Mouse (Mus musculus): ENCODE results near the gene Kndc1. TPM values are rescaled to one million over a fixed set of nuclear protein-coding genes. Genes with fewer than 3 reads are reported as not detected.

Gene Kndc1
- total RNA-seq, 2 experiments from 2014 or later: 0.93 to 1.2 TPM

DNA sequence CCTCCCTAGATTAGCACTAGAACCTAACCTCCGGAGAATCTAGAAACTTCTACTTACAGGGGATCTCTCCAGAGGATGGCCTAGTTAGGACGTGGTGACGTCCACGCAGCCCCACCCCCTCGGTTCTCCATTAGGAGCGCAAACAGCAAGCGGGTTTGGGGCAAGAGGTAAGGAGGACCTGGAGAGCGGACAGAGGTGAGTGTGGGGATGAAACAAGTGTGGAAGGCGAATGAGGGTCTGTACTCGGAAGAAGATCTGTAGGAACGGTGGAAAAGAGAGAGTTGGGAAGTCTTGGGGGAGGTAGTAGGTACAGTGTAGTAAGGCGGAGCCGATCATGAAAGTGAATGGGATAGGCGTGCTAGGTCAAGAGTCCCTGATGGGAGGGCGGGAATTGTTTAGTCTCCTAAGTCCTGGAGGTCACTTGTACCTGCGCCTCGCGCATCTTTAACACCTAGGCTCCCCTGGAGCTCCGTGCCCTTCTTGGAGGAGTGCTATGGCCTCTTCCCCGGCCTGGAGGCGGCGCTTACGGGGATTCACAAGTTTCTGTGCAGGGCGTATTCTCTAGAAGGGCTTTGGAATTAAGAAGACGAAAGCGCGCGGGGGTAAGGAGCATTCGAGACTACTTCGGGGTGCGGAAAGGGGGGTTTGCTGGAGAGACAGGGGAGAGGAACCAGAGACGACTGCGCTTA is 55.9 kb downstream of the Kndc1 start:
- peak; percentile 49 to 52 for DNase-seq (ENCODE audit: low spot score in 2 of 2)

DNA sequence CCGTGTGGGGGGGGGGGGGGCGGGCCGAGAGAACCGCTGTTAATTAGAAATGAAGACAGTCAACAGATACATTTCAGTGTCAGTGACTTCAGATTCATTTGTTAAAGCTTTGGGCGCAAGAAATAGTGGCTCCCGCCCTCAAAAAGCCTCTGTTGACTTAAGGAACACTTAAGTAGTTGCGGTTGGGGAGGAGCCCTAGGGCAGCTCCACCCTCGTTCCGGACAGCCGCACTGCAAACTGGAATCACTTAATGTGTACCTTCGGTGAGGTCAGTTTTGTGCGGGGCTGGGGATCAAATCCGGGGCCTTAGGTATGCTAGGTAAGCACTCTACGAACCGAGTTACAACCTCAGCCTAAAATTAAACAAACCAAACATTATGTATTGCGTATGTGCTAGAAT is 56.6 kb downstream of the Kndc1 start:
- no peak for DNase-seq (ENCODE audit: low spot score in 2 of 2)

DNA sequence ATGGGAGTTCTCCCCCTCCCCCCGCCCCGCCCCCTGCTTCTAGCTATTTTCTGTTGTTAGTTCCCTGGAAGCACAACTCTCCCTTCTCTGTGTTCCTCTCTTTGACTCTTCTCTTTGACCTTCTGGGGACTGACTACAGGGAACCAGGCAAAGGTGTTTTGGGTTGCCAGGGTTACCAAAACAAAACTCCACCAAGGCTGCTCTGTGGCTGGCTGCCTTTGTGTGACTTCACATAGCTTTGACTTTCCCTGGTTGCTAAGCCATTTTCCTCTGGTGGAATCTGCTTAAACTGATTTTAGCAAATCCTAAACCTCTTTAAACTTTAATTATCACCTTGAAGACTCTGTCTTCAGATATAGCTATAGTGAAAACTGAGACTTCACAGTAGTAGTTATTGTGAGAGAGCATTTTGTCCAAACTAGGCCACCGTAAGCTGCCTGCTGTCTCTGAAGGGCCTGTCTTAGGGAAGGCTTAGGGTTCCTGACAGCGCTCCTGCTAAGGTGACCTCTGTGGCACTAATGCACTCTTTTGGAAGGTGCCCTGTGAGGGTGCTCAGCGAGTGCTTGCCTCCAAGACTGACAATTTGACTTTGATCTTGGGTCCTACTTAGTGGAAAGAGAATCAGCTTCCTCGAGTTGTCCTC is 57.6 kb downstream of the Kndc1 start:
- no peak for DNase-seq (ENCODE audit: low spot score in 2 of 2)

DNA sequence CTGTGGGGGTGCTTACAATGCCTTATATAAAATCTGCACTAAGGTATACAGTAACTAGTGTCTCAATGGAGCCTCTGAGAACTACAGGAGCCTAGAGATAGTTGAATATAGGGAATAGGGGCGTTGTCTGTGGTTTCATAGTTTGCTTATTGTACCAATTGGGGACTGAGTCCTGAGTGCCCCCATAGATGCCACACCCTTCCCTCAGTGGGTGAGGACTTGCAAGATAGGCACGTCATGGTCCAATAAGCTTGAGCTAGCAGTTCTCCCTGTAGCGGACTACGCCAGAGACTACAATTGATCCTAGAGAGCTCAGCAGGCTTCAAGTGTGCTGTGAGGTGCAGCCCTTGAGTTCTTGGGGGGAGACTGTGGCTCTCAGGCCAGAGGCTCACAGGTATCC is 61.0 kb downstream of the Kndc1 start:
- DNase-seq (ENCODE audit: low spot score in 2 of 2): no peak

DNA sequence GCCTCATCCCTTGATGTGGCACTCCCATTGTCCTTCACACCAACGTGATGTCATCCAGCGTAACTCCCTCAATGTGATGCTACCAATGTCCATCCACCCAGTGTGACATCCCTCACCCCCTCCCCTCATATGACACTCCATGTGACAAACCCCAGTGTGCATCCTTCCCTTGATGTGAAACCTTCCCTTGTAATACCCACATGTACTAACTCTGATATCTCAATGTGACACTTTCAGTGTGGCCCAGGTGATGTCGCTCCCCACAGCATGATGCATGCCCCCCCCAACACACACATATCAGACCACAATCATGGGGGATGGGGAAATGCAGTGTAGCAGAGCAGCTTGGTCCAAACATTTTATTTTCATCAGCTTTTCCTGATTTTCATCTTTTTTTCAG is 62.2 kb downstream of the Kndc1 start:
- DNase-seq (ENCODE audit: low spot score in 2 of 2): no peak

DNA sequence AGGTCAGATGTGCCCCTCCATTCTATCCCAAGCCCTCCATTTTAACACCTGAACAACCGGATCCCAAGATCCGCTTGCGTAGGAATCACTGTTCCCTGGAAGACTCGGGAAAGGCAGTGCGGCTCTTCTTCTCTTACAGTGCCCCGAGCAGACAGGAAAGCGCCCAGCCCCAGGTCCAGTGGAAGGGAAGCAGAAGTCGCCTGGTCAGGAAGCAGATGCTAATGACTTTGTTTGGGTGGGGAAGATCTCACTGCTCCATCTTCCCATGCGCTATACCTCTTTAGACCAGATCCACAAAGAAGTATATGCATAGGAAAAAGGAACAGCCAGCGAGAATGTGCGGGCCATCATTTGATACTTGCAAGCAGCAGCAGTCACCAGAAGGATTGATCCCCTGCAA is 62.9 kb downstream of the Kndc1 start:
- no peak for DNase-seq (ENCODE audit: low spot score in 2 of 2)

DNA sequence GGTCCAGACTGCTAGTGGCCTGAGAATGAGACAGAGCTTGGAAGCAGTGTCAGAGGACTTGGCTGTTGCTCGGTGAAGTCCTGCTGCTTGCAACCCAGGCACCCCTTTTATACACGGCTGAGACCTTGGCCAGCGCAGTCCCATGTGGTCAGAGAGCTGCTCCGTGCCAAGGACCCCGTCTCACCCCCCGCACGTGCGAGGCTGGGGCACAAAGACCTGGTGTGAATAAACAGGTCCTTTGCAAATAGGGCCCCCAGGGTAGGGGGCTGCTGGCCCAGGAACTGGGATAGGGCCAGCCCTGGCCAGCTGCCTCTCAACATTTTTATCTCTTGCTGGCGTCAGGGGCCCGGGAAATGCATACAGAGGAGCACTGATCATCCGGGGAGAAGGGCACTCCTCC is 63.5 kb downstream of the Kndc1 start:
- peak in 1 of 2 experiments; percentile 24 for DNase-seq (ENCODE audit: low spot score in 2 of 2)

DNA sequence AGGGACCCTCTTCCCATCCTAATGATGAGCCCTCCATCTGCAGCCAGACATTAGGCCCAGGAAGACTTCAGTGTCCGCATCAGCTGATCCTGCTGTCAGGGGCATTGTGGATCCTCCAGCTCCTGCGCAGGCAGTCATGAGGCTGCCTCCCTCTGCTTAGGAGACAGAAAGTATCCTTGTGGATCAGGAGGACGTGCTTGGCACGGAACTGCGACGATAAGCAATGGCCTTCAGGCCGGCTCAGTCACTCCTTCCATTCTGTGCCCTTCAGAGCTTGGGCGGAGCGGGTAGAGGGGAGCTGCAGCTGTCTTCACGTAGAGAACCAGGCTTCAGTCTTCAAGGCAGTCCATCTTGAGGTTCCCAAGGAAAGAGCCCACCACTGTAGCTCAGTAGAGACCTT is 66.6 kb downstream of the Kndc1 start:
- DNase-seq (ENCODE audit: low spot score in 2 of 2): peak in 1 of 2 experiments; percentile 59

DNA sequence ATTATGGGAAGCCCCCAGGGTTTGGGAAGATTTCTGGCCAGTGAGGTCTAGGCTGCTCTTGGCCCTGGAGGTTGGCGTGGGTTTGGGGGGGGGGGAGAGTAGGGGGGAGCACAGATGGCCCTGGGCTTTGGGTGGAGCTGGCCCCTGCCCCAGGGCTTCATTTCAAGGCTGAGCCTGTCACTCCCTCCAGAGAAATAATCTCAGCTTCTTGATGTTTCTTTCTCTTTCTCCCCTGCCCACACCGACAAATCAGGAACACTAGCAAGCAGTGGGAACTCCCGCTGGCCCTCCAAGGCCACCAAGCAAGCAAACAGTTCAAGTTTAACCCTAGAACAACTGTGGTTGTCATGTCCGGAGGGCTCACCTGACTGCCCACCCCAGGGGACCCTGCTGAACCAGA is 69.3 kb downstream of the Kndc1 start:
- no peak for DNase-seq (ENCODE audit: low spot score in 2 of 2)

DNA sequence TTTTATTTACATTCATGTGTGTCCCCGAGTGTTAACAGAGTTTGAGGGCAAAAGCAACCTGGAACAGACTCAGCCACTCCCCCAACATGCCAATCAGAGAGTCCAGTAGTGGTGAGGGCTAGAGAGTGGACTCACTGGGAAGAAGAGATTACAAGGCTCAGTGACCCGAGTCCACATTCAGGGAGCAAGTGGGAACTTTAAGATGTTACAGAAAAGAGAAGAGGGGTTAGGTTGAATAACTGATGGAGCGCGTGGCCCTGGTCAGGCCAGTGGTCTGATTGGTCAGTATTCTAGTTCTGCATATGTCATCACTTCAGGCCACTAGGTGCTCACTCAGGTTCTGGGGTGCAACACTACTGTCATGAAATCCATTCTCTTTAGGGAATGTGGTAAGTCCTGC is 72.7 kb downstream of the Kndc1 start:
- no peak for DNase-seq (ENCODE audit: low spot score in 2 of 2)

DNA sequence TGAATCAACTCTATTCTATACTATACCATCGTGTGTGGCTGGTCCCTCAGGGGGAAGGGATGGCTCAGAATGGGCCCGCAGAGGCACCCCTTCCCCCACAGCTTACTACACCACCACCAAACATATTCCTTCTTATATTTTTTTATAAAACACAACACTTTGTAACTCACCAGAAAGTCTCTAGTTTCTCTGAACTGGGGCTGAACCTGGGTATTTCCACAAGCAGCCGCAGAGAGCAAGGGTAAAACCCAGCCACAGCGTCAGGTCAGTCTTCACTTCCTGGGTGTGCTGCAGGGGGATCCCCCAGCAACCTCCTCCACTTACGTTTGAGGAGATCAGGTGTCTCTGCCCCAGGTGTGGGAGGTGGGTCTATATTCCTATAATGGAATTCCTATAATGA is 73.9 kb downstream of the Kndc1 start:
- DNase-seq (ENCODE audit: low spot score in 2 of 2): no peak

DNA sequence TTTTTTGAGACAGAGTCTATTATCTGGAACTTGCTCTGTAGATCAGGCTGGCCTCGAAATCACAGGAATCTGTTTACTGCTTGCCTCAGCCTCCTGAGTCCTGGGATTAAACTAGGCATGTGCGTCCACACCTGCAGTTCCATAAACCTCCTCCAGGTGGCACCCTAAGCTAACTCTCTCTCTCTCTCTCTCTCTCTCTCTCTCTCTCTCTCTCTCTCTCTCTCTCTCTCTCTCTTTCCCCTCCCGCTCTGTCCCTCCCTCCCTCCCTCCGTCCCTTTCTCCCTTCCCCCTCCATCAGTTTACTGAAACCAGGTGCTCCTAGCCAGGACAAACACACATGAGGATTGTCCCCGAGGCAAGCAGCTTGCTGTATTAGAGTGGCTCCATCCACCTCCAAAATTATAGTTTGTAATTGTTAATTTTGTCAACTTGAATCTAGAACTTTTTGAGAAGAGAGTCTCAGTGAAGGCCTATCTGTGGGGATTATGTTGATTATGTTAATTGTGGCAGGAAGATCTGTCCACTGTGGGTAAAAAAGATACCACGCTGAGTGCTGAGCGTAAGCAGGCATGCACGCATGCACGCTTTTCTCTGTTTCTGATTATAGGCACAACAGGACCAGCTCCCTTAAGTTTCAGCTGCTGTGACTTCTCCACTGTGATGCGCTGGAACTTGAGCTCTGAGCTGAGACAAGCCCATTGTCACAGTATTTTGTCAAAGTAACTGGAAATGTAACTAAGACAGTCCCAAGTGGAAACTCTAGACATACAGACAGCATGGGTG is 75.0 kb downstream of the Kndc1 start:
- DNase-seq (ENCODE audit: low spot score in 2 of 2): peak; percentile 76 to 78

DNA sequence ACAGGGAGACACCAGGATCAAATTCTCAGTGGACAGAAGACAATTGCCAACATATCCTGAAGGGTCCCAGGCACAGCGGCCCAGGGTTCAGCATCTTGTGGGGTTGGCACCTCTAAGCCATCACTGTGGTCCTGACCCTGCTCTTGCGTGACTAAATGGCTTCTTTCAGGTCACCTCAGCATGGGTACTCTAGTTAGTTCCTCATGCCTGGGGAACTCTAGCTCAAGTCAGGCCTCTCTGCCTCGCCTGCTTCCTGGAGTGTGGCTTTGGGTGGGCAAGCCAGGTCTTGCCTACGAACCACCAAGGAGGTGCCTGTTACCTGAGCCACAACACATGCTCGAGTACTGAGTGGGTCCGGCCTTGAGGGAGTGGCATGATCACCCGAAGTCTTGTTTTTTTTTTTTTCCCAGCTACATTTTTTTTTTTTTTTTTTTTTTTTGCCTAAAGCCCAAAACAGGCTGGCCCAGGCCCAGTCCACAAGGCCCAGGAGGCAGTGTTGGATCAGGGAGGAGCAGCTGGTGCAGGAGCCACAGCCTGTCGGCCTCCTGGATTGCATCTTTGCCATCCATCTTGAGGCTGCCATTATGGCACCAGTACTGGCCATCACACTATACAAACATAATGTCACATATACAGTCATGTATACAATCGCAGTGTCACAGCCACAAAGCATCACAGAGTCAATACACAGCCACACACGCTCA is 75.9 kb downstream of the Kndc1 start:
- DNase-seq (ENCODE audit: low spot score in 2 of 2): no peak

DNA sequence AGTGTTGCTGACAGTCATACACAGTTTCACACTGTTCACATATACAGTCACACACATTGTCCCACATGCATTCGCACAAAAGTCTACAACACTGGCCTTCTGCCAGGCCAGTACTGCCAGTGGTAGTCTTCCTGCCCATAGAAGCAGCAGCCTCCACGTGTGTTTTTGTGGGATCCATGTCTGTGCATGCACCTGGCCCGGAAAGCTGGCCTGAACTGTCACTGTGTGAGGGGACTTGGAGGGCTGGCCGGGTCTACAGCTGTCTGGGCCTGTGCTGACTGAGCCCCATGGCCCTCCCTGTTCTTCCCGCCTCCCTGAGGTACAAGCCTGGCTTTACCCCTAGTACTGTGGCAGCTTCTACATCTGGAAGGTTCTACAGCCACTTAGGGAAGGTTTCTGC is 76.5 kb downstream of the Kndc1 start:
- no peak for DNase-seq (ENCODE audit: low spot score in 2 of 2)

DNA sequence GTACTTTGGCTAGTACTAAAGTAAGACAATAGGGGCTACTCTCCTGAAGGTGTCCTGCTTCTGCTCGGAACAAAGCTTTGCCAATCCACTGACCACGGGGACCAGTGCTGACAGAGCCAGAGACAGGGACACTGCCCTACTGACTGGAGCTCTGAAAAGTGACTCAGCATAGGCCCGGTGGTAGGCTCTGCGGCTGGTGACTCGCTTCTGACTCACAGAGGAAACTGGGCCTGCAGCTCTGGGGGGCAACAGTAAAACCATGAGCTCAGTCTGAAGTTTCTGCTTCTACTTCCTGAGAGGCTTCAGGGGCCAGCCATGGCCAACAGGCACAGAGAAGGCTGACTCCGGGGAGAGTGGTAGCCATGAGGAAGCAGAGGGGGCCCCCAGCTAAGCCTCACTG is 76.9 kb downstream of the Kndc1 start:
- no peak for DNase-seq (ENCODE audit: low spot score in 2 of 2)

DNA sequence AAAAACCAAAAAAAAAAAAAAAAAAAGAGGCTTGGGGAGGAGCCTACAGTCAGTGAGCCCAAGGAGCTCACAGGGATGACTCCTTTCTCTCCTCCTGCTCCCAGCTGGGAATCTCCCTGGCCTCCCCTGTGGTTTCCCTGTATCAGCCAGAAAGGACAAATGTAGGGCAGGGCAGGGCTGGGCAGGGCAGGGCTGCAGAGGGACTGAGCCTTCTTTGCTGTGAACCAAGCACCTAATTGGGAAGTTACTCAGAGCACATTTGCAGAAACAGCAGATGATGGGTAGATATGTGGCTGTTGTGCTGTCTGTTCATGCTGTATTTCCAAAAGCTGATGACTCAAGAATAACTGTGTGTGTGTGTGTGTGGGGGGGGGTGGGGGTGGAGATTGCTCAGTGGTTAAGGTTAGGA is 78.4 kb downstream of the Kndc1 start:
- no peak for DNase-seq (ENCODE audit: low spot score in 2 of 2)

DNA sequence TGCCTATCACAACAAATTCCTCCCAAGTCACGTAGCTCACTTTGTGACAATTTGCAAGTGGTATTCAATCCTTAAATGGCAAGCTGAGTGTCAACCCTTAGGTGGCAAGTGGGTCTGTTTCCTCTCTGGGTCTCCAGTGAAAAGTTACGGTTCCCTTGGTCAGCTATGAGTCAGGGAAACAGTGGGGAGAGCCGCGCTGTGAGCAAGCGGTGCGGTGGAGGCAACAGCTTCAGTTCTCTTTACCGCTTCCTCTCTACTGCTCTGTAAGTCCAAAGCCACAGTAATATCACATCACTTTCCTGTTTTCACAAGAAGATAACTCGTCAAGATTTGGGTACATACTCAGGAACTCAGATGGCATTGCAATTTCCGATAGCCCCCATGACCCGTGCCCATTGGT is 79.8 kb downstream of the Kndc1 start:
- DNase-seq (ENCODE audit: low spot score in 2 of 2): no peak

DNA sequence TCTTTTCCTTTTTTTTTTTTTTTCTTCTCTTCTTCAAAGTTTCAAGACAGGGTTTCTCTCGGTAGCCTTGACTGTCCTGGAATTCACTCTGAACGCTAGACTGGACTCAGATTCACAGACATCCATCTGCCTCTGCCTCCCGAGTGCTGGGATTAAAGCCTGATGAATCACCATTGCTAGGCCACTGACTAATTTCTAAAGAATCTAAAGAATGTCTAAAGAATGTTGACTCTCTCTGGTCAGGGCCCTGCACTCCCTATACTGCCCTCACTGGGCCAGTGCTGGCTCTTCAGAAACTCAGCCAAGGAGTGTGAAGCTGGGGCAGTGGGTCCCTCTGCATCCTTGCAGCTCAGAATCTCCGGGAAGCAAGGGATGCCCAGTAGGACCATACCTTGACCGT is 81.0 kb downstream of the Kndc1 start:
- no peak for DNase-seq (ENCODE audit: low spot score in 2 of 2)

DNA sequence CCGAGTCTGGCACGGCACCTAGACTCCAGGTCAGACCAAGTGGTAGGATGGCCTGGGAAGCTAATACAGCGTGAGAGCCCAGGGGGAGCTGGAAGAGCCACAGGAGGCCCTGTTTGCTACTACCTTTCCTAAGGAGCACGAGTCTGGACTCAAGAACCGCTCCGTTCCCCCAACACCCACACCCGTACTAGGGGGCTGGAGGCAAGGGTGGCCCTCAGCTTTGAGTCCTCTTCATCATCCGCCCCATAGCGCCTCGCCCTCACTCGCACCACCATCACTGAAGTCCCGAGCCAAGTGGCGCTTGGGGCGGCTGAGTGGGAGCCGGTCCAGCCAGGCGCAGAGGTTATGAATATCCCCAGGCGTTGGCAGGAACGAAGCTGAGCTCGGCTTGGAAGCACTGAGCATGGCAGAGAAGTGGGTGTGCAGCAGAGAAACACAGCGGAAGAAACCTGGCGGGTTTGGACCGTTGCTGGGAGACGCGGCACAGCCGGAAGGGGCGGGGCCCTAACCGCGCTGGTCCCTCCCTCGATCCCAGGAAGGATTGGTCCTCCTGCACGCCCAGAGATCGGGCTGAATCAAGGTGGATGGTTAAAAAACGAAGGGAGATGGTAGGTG is 83.9 kb downstream of the Kndc1 start, which contains the start of gene 6430531B16Rik:
6430531B16Rik (minus strand) TSS at position 478 of the 615 bp plus-strand sequence.
- DNase-seq (ENCODE audit: low spot score in 2 of 2): peak; percentile 69 to 74

DNA sequence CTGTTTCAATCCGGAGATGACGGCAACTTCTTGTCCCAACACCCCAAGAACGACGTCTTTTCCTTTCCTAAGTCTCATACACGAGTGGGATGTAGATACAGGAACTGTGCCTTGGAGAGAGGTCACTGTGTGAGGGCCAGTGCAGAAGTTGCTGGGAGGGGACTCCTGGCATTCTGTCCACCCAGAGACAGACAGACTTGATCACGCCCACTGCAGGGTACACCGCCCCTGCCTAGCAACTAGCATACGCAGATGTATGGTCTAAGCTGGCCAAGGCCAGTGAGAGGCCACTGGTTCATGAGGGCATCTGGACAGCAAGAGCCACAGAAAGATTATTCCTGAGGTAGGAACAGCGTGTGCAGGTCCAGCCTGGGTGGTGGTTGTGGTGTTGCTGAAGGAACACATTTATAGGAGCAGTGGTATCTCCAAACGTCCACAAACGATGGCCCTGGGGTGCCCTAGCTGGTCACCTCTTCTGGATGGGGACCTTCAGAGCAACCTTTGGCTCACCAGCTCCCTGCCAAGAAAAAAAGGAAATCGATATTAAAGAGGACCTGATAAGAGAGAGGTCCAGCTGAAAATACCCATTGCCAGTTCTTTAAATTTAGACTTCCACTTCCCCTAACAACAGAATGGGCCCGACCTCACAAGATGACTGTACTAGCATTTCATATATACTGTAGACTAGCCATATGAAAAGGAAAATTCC is 84.7 kb downstream of the Kndc1 start:
- no peak for DNase-seq (ENCODE audit: low spot score in 2 of 2)

Measured in adrenal gland, adult 18-20 months (tissue).